9 mouse cellular contexts compared by ENCODE assay signal in the genomic region with DNA sequence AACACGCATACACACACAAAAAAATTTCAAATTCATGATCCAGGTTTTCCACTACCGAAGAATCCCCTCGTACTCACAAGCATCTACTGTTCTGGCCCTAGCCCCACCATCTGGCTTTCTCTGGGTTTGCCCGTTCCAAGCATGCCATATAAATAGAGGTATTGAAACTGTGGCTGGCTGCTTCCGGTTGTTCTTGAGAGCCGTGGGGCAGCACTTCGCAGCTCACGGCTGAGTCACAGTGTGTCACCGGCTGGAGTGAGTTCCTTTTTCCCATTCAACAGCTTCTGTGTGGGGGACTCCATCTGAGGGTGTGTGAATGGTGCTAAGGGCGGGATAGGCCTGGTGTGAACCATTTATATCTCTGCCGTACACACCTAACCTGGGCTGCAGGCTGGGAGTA. TPM values are rescaled to one million over a fixed set of nuclear protein-coding genes. Genes with fewer than 3 reads are reported as not detected.
DNase-seq lines count a peak whose midpoint lies in the region; ATAC-seq and TF ChIP-seq lines count a peak whose summit lies in the region.
"Had no signal": no experiment of that assay in that cellular context is flagged by ENCODE, and none has a peak within 500 bp of the region (broad histone marks: within the 10 kb centered on the region; RNA-seq: fewer than 3 reads in every experiment).

No protein-coding gene starts in this region.

- no peaks in the 10 kb centered on the region for H3K9me3 ChIP-seq in neural tube, embryonic 15.5 days (replicated peaks)

- peak; percentile 83 for DNase-seq in left cerebral cortex, adult 11 months (ENCODE audit: low spot score)
- DNase-seq in left cerebral cortex, postnatal 4 days = no peak
- DNase-seq in c-Kit-positive CD71-negative TER-119-negative erythroid progenitor cells, embryonic 14.5 days (ENCODE audit: low read depth) = peak; percentile 61
- DNase-seq in left cerebral cortex, adult 18-20 months (ENCODE audit: low spot score in 2 of 2) = peak; percentile 74 to 84
- DNase-seq in spleen, adult 2 months (ENCODE audit: low read depth in 1 of 2, low spot score in 2 of 2) = peak; percentile 43 to 49
- DNase-seq in kidney, postnatal 4 days = no peak

- TF ChIP-seq CTCF in spleen, adult 2 months (IDR thresholded peaks at IDR 0.05; ENCODE audit: extremely low read depth, insufficient read depth, insufficient read length, insufficient replicate concordance) = no peak

- no peaks in the 10 kb centered on the region for H3K27me3 ChIP-seq in spleen, adult 2 months (ENCODE audit: control insufficient read depth, insufficient read depth, low read length)
- peaks cover 31% of the 10 kb centered on the region for H3K27me3 ChIP-seq in neural tube, embryonic 15.5 days (replicated peaks)

- peak overlapping the region; percentile 54 for H3K27ac ChIP-seq in spleen, adult 2 months (ENCODE audit: insufficient read depth, low read length)
- H3K27ac ChIP-seq in neural tube, embryonic 15.5 days (replicated peaks) = no peak overlapping the region
- H3K27ac ChIP-seq: kidney, postnatal 0 days had no signal

- no peak for TF ChIP-seq POLR2A in spleen, adult 2 months (IDR thresholded peaks at IDR 0.05; ENCODE audit: low read depth, low read length)

- no peak for ATAC-seq in neural tube, embryonic 15.5 days (ENCODE audit: low FRiP score)
- ATAC-seq in erythroid progenitor cell, adult 5-6 weeks (replicated peaks; ENCODE audit: low FRiP score, poor library complexity, severe bottlenecking) = no peak

- H3K4me2 ChIP-seq in neural tube, embryonic 15.5 days = no peak overlapping the region

- H3K4me1 ChIP-seq in spleen, adult 2 months (ENCODE audit: control insufficient read depth, insufficient read depth, insufficient read length) = peaks cover 23% of the 10 kb centered on the region
- H3K4me1 ChIP-seq in neural tube, embryonic 15.5 days = peaks cover 26% of the 10 kb centered on the region

- 10% methylated on average over 11 of the region's 11 CpGs for WGBS in spleen, adult 2 months
- WGBS in neural tube, embryonic 15.5 days = 88% methylated on average over 11 of the region's 11 CpGs

- intact Hi-C loops in left cerebral cortex, postnatal 4 days (cut with DNase I) = no loop called here

- H3K9ac ChIP-seq in neural tube, embryonic 15.5 days (replicated peaks) = no peak overlapping the region

- no peak overlapping the region for H3K4me3 ChIP-seq in spleen, adult 2 months (ENCODE audit: extremely low read depth, insufficient read depth, insufficient read length)
- no peak overlapping the region for H3K4me3 ChIP-seq in neural tube, embryonic 15.5 days (replicated peaks)

- no peaks in the 10 kb centered on the region for H3K36me3 ChIP-seq in spleen, adult 2 months (ENCODE audit: control insufficient read depth, insufficient read depth, low read length)
- no peaks in the 10 kb centered on the region for H3K36me3 ChIP-seq in neural tube, embryonic 15.5 days

RNA-seq across cellular contexts. Expression of a gene that starts 2.7 kb away (rescaled TPM):
- 1 to 10 TPM; 1.5 to 1.7 TPM for total RNA-seq in left cerebral cortex, postnatal 4 days (2021)
- total RNA-seq in left cerebral cortex, adult 18-20 months (2021) = 10 to 100 TPM; 16.4 to 19.7 TPM
- 10.7 and 18.8 TPM in 2 replicates for polyA plus RNA-seq in spleen, adult 2 months (2012; rRNA removed)
- 7.6 and 8.6 TPM in 2 replicates for polyA plus RNA-seq in neural tube, embryonic 15.5 days (2015; fragmentation: Nextera tagmentation; extraction: Ambion mirVana)
- total RNA-seq in erythroid progenitor cell, adult 5-6 weeks (2015; ENCODE audit: low replicate concordance) = 16.8 and 26.3 TPM in 2 replicates
- total RNA-seq in erythroid progenitor cell, adult 5-6 weeks (2017; ENCODE audit: low replicate concordance) = 2.0 and 14.9 TPM in 2 replicates

RNA-seq across cellular contexts. Expression of a gene that starts 27.3 kb away (rescaled TPM):
- 10 to 100 TPM; 25.3 to 25.9 TPM for total RNA-seq in left cerebral cortex, postnatal 4 days (2021)
- total RNA-seq in left cerebral cortex, adult 18-20 months (2021) = 10 to 100 TPM; 21.6 to 22.0 TPM
- polyA plus RNA-seq in spleen, adult 2 months (2012; rRNA removed) = 31.6 and 42.5 TPM in 2 replicates
- 48.0 and 96.7 TPM in 2 replicates for polyA plus RNA-seq in neural tube, embryonic 15.5 days (2015; fragmentation: Nextera tagmentation; extraction: Ambion mirVana)
- 62.0 and 125 TPM in 2 replicates for total RNA-seq in erythroid progenitor cell, adult 5-6 weeks (2015; ENCODE audit: low replicate concordance)
- total RNA-seq in erythroid progenitor cell, adult 5-6 weeks (2017; ENCODE audit: low replicate concordance) = 136 and 176 TPM in 2 replicates

RNA-seq across cellular contexts. Expression of a gene that starts 28.6 kb away (rescaled TPM):
- total RNA-seq in left cerebral cortex, postnatal 4 days (2021) = 10 to 100 TPM; 24.7 to 26.7 TPM
- 100 to 1,000 TPM; 127 to 138 TPM for total RNA-seq in left cerebral cortex, adult 18-20 months (2021)
- 39.9 and 40.1 TPM in 2 replicates for polyA plus RNA-seq in spleen, adult 2 months (2012; rRNA removed)
- polyA plus RNA-seq in neural tube, embryonic 15.5 days (2015; fragmentation: Nextera tagmentation; extraction: Ambion mirVana) = 1.7 and 2.5 TPM in 2 replicates
- total RNA-seq in erythroid progenitor cell, adult 5-6 weeks (2015; ENCODE audit: low replicate concordance) = 2.1 and 2.2 TPM in 2 replicates
- total RNA-seq in erythroid progenitor cell, adult 5-6 weeks (2017; ENCODE audit: low replicate concordance) = 1.0 and 1.5 TPM in 2 replicates

RNA-seq across cellular contexts. Expression of a gene that starts 57.5 kb away (rescaled TPM):
- total RNA-seq in left cerebral cortex, postnatal 4 days (2021) = 100 to 1,000 TPM; 279 to 286 TPM
- 100 to 1,000 TPM; 161 to 169 TPM for total RNA-seq in left cerebral cortex, adult 18-20 months (2021)
- 105 and 137 TPM in 2 replicates for polyA plus RNA-seq in spleen, adult 2 months (2012; rRNA removed)
- 70.5 and 120 TPM in 2 replicates for polyA plus RNA-seq in neural tube, embryonic 15.5 days (2015; fragmentation: Nextera tagmentation; extraction: Ambion mirVana)
- total RNA-seq in erythroid progenitor cell, adult 5-6 weeks (2015; ENCODE audit: low replicate concordance) = 22.6 and 24.1 TPM in 2 replicates
- 24.5 and 40.9 TPM in 2 replicates for total RNA-seq in erythroid progenitor cell, adult 5-6 weeks (2017; ENCODE audit: low replicate concordance)

Comparison
In these comparisons a context has a peak if more than half of its experiments do, and no peak if none do; other contexts are left out.
1. DNase-seq: peak in left cerebral cortex, adult 11 months (single experiment), c-Kit-positive CD71-negative TER-119-negative erythroid progenitor cells, embryonic 14.5 days (single experiment), left cerebral cortex, adult 18-20 months (2 of 2) and spleen, adult 2 months (2 of 2); none in left cerebral cortex, postnatal 4 days (single experiment) and kidney, postnatal 4 days (0 of 2).
2. RNA of a gene that starts 28.6 kb away (total RNA-seq): 127 to 138 TPM in left cerebral cortex, adult 18-20 months and 24.7 to 26.7 TPM in left cerebral cortex, postnatal 4 days; 1.0 to 2.2 TPM in erythroid progenitor cell, adult 5-6 weeks; every median in the first group is over 4 times any median in the second.